21 mouse cellular contexts compared by ENCODE assay signal in genomic region chr16:70952937-70953336, GRCm38 (mm10).
A peak's percentile ranks its signal among the peaks of the same experiment; 100 is the strongest.
DNase-seq lines count a peak whose midpoint lies in the region; ATAC-seq and TF ChIP-seq lines count a peak whose summit lies in the region.
"Had no signal": no experiment of that assay in that cellular context is flagged by ENCODE, and none has a peak within 500 bp of the region (broad histone marks: within the 10 kb centered on the region; RNA-seq: fewer than 3 reads in every experiment).

No protein-coding gene starts in this region.

- no peak for TF ChIP-seq POLR2A in testis, adult 2 months (IDR thresholded peaks at IDR 0.05; ENCODE audit: control insufficient read depth, low read depth, low read length)

- intact Hi-C loops in heart, postnatal 14 days (cut with DNase I), result no loop called here

- no peaks in the 10 kb centered on the region for H3K4me1 ChIP-seq in midbrain, embryonic 11.5 days (ENCODE audit: control insufficient read depth, insufficient read depth, low read length)
- H3K4me1 ChIP-seq in midbrain, embryonic 13.5 days (replicated peaks), result no peaks in the 10 kb centered on the region
- no peaks in the 10 kb centered on the region for H3K4me1 ChIP-seq in testis, adult 2 months (ENCODE audit: control insufficient read depth, insufficient read depth, low read length)

- H3K9me3 ChIP-seq in midbrain, embryonic 11.5 days (ENCODE audit: control insufficient read depth, low read length), result no peaks in the 10 kb centered on the region
- no peaks in the 10 kb centered on the region for H3K9me3 ChIP-seq in midbrain, embryonic 13.5 days

- ATAC-seq in midbrain, embryonic 11.5 days (ENCODE audit: low FRiP score), result no peak
- ATAC-seq in midbrain, embryonic 13.5 days, result no peak
- ATAC-seq: activated CD4-positive, CD25-positive, alpha-beta regulatory T cell, adult 4 months; CD4-positive, CD25-positive, alpha-beta regulatory T cell, adult 4 months; Patski had no signal

- no peaks in the 10 kb centered on the region for H3K27me3 ChIP-seq in midbrain, embryonic 11.5 days (ENCODE audit: control insufficient read depth, insufficient read depth, low read length)
- H3K27me3 ChIP-seq in midbrain, embryonic 13.5 days, result no peaks in the 10 kb centered on the region
- H3K27me3 ChIP-seq in testis, adult 2 months (ENCODE audit: control insufficient read depth, insufficient read depth, low read length), result no peaks in the 10 kb centered on the region
- H3K27me3 ChIP-seq: CH12.LX, Patski had no signal

- H3K4me2 ChIP-seq in midbrain, embryonic 11.5 days, result no peak overlapping the region
- no peak overlapping the region for H3K4me2 ChIP-seq in midbrain, embryonic 13.5 days (replicated peaks)

- peak; percentile 76 for DNase-seq in heart, adult 11 months
- DNase-seq in heart, postnatal 14 days, result no peak
- DNase-seq in midbrain, embryonic 11.5 days (ENCODE audit: low spot score, missing footprints), result peak; percentile 64
- DNase-seq in testis, postnatal 10 days (ENCODE audit: low spot score), result no peak
- DNase-seq: adrenal gland, adult 2 months; adrenal gland, adult 8-10 months; adrenal gland, postnatal 10 days; adrenal gland, postnatal 14 days; adrenal gland, postnatal 25 days; adrenal gland, postnatal 36 days; B cell, adult 2 months; cerebellum, adult 11 months; cerebellum, adult 11-12 months; cerebellum, adult 18-20 months had no signal

- H3K9ac ChIP-seq in midbrain, embryonic 11.5 days (ENCODE audit: low read length), result no peak overlapping the region
- no peak overlapping the region for H3K9ac ChIP-seq in midbrain, embryonic 13.5 days (replicated peaks)

- H3K27ac ChIP-seq in midbrain, embryonic 11.5 days (ENCODE audit: low read depth, low read length), result no peak overlapping the region
- no peak overlapping the region for H3K27ac ChIP-seq in midbrain, embryonic 13.5 days
- no peak overlapping the region for H3K27ac ChIP-seq in testis, adult 2 months (ENCODE audit: control insufficient read depth, insufficient read depth, low read depth, low read length)

- H3K4me3 ChIP-seq in midbrain, embryonic 11.5 days (ENCODE audit: low read depth, low read length), result no peak overlapping the region
- H3K4me3 ChIP-seq in midbrain, embryonic 13.5 days (replicated peaks), result no peak overlapping the region
- H3K4me3 ChIP-seq in testis, adult 2 months (ENCODE audit: control insufficient read depth, low read depth, low read length), result peak overlapping the region; percentile 81

- WGBS in midbrain, embryonic 11.5 days, result 92% methylated on average over 2 of the region's 2 CpGs
- 97% methylated on average over 2 of the region's 2 CpGs for WGBS in midbrain, embryonic 13.5 days

- no peaks in the 10 kb centered on the region for H3K36me3 ChIP-seq in midbrain, embryonic 11.5 days (ENCODE audit: control insufficient read depth, insufficient read depth, low read length)
- no peaks in the 10 kb centered on the region for H3K36me3 ChIP-seq in midbrain, embryonic 13.5 days
- H3K36me3 ChIP-seq in testis, adult 2 months (ENCODE audit: control insufficient read depth, insufficient read depth, low read length), result no peaks in the 10 kb centered on the region
- H3K36me3 ChIP-seq: G1E had no signal

- TF ChIP-seq CTCF in testis, adult 2 months (IDR thresholded peaks at IDR 0.05; ENCODE audit: control insufficient read depth, insufficient read depth, insufficient replicate concordance, low read depth, low read length), result no peak

Comparison
In these comparisons a context has a peak if more than half of its experiments do, and no peak if none do; other contexts are left out.
1. DNase-seq: peak in heart, adult 11 months (single experiment) and midbrain, embryonic 11.5 days (single experiment); none in heart, postnatal 14 days (0 of 2) and testis, postnatal 10 days (single experiment).